Mouse (Mus musculus) liver, postnatal 0 days (tissue): Measurements from ENCODE around the gene Slc38a4.

ENCODE experiments used
- CTCF ChIP-seq: sonication (generic); IDR thresholded peaks from 2 replicates; pipeline ENCODE4 v1.5.1; 2016; ENCODE audit warnings: antibody characterized with exemption, low read depth
- EP300 ChIP-seq: IDR thresholded peaks from 2 replicates; pipeline ENCODE4 v1.6.1; 2016; ENCODE audit warnings: antibody characterized with exemption, low read depth, mild to moderate bottlenecking

DNA sequence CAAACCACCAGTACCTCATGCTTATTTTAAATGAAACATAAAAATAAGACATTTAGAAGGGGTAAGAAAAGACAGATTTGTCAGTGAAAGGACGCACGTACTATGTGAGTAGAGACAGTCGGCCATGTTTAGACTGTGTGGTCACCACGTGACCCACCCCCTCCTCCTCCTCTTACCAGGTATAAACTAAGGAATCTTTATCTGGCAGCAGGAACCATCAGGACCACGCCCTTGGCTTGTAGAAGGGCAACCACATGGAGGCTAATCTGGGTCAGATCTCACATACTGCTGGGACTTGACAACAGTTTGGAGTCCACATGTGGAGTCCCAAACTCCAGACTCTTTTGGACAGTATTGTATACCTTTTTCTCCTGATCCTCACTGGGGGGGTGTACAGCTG is 7.5 kb downstream of the Slc38a4 start:
- no peak for TF ChIP-seq CTCF
- no peak for TF ChIP-seq EP300
